Mouse (Mus musculus) lung, postnatal 14 days (tissue): Measurements from ENCODE around the gene Utp6.

Source experiments
- DNase-seq: peaks from one replicate; pipeline ENCODE4 v3.0.0; 2021

Utp6 gene

DNA sequence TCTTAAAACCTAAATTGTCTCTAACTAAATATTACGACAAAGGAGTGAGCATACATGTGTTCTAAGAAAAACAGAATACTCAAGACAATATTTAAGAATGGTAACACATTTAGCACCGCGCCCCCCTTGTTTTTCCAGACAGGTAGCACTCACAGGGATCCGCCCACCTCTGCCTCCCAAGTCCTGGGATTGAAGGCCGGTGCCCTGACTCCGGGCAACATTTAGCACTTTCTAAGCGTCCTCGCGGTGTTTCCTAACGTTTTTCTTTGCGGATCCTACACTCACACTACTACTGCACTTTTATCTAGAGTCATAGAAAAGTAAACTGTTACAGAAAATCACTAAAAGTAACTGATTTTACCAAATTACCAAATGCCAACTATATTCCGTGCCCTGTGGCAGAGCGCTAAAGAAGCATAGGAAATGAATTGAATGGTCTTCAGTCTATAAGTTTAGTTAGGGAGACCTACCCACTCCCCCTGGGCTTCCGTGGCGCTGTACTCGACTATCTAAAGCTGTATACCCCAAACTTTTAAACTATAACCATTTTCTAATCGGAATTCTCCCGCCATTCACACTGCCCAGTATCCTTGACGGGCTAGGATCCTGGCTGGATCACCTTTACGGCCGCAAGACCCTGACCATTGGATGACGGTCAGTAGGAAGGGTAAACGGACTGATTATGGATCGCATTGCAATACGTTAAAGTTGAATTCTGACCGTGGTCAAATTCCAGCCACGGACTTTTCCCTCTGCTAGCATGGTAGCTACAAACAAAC, 655 bp downstream of the Utp6 start:
- DNase-seq = no peak

DNA sequence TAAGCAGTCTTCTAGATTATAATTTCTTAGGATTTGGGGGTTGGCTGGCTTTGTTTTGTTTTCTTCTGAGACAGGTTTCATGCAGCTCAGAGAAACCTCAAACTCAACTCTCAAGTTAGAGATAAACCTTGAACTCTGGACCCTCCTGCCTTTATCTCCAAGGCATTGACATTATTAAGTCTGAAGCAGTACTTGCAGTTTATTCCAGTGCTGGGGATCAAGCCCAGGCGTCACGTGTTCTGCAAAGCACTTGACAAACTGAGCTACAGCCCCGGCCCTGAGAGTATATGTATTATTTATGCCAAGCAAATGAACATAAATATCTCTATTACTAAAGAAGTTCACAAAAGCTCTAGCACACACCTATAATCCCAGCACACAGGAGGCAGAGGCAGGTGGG, 14.9 kb downstream of the Utp6 start:
- DNase-seq = no peak

DNA sequence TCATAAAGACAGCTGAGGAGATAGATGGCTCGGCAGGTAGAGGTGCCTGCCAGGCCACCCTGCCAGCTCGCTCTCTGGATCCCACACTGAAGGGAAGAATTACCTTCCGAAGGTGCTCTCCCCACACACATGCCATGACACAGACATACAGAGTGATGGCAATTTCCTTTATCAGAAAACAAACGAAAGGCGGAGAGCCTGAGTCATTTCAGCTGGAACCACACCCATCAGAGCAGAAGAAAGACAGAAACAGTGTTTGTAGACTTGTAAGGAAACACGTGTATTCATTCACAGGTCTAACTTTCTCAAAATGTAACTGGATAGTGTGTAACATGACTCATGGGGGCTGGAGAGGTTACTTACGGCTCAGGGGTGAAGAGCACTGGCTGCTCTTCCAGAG, 18.6 kb downstream of the Utp6 start:
- no peak for DNase-seq

DNA sequence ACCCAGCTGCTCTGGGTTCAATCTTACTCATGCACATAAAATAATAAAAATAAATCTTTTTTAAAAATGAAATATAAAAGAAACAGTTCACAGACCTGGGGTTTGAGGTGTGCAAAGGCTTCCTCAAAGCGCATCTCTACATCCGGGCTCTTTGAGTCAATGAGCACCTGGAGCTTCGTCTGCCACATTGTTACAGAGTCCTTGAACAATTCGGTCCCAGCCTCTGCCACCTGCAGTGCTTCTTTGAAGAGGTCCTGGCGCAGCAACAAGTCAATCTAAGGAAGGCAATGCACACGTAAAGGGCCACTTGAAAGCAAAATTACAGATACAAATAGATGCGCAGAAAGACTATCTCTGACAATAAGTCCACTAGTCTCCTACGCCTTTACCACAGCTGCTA, 19.1 kb downstream of the Utp6 start:
- DNase-seq = no peak

DNA sequence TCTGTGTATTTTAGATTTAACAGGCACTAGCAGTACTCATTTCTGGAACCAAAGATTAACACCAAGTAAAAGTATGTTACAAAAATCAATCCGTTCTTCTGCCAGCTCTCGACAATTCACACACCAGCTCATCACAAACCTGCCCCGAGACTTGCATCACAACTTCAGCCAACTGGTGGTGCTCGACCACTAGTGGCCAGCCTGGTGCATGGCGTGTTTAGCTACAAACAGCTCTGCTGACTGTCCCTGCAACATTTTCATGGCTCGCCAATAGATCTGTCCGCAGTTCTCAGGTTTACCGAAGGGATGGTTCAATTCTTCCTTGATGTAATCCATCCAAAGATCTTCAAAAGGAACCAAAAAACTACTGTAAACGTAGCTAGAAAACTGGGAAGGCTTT, 26.4 kb downstream of the Utp6 start:
- no peak for DNase-seq

DNA sequence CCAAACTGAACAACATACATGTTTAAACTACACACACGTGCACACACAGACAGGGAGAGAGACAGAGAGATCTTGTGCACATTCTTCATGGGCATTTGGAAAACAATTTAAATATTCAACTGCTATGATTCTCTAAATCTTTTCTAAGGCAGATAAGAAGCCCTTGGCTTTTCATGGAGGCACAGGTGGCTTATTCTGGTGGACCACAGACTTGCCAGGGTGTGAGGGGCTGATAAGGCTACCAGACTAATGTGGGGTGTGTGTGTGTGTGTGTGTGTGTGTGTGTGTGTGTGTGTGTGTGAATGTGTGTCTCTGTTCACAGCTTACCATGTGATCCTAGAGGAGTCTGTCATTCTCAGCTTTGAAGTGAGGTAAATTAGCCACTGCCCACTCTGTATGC, 39.4 kb downstream of the Utp6 start:
- DNase-seq = no peak

DNA sequence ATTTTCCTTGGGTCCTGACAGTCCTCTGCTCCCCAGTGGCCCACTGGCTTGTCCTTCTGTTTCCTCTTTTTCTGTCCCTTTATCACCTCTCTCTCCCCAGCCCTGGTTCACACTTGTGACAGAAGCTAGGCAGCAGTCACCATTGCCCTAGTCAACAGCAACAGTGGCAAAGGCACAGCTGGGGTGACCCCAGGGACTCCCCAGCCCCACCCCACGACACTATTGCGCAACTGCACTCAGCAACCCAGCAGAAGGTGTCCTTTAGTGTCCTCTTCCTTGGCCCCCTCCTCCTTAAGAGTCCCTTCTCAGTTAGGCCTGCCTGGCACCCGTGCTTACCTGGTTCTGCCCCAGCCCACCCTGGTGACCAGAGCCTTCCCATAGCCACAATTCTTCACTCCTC, 40.0 kb downstream of the Utp6 start:
- DNase-seq = no peak

DNA sequence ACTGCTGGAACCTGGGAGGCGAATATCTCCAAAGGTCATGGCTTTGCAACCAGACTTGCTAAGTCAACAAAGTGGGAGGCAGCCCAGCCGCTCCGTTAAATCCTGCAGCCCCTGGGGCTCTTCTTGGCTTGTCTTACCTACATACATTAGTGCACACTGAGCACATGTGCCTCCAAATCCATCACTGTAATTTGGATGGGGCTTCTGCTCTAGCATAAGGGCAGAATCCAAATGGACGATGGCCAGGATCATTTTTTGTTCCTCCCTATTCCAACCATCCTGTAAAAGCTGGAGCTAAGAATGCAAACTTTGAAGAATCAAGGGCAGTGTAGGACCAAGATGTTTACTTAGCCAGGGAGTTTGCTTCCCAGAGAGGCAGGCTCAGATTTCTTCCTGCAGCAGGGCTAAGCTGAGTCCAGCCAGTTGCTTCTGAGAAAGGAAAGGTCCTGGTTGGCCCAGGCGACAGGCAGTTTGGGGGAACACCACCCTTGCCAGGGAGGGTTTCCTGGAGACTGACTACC, 41.6 kb downstream of the Utp6 start:
- DNase-seq = no peak

DNA sequence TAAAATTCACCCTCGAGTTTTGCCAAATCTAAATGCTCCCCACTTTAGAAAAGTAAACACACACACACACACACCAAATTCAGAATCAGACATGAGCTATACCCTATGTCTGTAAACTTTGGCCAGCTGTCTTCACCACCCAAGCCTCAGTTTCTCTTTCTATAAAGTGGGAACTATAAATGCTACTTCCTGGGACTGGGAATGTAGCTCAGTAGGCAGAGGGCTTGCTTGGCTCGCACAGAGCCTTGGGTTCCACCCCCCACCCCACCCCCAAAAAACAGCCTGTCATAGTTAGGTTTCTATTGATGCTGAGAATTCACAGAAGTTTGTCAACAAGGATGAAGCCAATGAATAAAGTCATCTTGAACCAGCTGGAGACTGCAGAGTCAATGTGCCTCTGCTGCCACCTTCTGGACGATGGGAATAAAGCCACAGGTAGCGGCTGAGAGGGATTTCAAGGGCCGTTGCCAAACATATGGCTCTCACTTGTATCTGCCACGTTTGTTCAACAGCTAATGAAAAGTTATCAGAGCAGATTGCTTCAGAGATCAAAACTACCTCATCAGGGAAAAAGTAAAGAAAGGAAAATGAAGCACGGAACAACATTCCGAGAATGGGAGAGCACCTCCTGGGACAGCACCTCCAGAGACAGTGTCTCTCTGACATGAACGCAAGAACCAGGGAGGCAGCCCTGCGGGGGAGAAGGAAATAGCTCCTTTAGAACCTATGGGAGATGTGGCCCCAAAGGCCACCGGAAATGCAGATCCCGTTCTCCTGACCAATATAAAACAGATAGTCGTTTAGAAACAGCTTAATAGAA, 42.3 kb downstream of the Utp6 start:
- peak; percentile 90 for DNase-seq

DNA sequence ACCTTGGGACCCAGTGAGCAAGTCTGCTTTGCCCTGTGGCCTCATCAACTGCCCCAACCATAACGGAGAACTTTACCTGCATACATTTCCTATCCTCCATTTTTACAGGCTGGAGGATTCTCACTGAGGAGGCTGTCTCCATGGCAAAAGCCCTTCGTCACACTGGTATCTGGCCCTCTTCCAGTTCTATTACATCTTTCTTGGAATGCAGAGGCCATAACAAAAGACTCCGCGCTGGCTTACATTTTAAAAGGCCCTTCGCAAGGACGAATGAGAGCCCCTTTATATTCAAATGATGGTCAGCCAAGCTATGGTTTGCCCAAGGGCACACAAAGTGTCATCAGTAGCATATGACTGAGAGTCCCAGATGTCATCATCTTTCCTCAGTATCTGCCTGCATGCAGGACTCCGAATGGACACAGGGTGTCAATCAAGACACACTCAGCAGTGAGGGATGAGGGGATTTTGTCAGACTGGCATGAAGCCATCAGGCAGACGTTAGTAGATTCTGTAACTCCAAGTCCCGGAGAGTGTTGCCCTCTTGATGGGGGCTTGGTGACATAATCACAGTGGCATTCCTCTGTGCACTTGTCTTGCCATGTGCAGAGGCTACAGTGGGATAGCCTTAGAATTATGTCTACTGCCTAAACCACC, 46.4 kb downstream of the Utp6 start:
- DNase-seq = no peak

DNA sequence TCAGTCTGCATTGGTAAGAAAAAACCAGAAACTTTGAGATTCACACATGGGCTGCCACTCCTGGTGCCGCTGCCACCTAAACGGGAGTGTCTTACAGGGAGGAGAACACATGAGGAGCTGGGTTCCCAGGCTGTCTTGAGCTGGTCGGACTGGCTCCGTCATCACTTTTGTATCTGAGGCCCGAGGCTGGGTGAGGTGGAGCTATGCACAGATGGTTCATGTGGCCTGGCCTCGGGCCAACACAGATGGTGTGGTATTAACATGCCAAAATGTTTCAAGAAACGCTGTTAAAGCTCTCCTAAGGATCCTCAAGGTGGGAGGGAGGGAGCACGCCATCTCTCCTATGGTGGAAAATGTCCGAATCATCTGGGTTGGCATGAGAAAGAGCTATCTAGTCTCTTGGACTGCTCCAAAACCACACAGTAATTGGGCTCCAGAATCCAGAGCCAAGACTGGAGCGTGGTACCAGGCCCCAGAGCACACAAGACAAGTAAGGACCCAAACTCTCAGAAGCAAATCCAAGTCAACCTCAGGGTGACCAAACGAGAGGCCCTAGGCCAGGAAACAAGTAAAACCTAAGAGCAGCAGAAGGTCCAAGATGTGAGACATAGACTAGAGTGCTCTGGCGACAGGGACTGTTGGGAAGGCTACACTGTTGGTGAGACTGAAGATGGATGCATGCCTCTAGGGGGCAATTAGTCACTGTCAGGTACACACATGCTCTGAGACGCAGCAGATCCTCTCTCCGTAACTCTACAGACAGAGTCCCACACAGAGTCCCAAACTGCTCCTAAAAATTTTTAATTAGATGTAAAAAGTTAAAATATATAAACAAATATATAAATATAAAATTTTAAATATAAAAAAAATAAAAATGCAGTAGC, 53.3 kb downstream of the Utp6 start:
- DNase-seq = peak; percentile 35

DNA sequence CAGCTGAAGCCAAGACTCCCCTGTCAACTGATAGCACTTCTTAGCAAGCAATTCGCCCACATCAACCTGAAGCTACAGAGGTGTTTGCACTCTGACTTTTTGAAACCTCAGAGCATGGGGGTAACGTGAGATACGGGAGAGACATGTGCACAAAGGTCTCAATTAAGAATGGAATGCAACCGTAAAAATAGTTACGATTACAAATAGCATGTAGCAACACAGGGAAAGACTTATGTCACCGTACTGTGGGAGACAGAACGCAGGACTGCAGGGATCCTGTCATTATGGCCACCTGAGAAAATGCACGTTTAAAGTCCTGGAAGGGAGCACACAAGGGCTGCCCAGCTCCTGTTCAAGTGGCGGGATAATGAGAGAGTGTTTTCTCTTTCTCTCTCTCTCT, 55.3 kb downstream of the Utp6 start:
- DNase-seq = no peak

DNA sequence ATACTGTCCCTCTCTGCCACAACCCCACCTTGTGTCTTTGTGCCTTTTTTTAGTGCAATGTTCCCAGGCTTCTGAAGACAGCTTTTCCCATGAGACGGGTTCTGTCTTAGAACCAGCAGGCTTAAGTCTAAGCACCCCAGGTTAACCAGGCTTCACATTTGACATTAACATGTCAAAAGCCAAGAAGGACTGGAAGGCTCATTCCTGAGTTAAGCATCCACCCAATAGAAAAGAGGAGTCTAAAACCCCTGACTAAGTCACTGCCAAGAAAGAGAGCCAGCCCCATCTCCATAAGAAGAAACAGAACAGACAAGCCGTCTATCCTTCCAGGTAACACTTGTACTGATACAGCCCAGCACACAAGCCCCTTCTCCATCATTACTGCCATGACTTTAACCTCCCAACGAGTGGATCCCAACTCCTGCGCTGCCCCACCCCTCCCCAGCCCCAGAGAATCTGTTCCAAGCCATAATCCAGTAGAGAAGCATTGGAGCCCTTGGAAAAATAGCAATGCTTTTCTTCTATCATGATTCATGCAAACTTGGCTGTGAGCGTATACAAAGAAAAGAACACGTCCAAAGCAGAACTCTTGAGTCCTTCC, 59.2 kb downstream of the Utp6 start:
- no peak for DNase-seq

DNA sequence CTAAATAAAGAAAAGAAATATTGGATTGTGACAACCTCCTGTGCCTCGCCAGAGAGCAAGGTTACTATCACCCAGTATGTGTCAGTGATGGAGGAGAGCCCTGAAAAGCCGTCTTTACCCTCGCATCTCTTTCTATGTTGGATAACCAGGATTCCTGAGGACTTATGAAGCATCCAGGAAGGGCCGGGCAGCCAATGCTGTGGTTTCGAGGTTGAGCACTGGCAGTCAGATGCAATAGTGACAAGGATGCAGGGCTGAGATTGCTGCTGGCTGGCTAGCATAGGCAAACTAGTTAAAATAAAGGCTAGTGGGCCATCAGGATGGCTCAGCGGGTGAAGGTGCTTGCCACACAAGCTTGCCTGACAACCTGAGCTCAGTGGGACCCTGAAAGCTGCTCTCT, 61.0 kb downstream of the Utp6 start:
- DNase-seq = no peak

DNA sequence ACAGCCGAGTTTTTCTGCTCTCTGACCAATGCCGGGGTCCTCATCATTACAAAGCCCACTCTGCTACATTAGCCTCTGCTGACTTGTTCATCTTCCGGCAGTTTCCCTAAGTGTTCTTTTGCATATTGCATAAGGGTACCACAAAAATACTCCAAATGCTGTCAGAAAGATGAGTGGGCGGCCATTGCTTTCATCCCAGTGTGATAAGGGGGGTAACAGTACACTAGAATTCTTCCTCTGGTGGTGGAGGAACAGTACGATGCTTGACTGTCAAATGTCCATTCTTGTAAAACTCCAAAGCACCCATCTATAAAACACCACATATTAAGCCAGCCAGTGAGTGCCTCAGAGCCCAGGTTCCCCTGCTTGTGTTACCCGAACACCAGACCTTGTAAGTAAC, 69.9 kb downstream of the Utp6 start:
- no peak for DNase-seq

DNA sequence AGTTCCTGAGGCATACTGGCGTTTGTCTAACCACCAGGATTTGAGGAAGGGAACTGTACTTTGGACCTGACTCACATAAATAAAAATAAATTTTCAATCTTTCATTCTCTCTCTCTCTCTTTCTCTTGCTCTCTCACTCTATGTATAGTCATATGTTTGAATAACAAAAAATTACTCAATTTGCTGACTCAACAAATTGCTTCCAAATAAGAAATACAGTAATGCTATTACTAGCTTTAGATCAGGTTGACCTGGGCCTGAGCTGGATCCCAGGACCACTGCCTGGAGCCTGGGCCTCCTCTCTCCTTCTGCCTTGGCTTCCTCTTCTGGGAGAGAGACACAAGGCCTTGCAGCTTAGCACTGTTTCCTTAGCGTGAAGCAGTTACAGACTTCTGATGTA, 71.4 kb downstream of the Utp6 start:
- DNase-seq = no peak

DNA sequence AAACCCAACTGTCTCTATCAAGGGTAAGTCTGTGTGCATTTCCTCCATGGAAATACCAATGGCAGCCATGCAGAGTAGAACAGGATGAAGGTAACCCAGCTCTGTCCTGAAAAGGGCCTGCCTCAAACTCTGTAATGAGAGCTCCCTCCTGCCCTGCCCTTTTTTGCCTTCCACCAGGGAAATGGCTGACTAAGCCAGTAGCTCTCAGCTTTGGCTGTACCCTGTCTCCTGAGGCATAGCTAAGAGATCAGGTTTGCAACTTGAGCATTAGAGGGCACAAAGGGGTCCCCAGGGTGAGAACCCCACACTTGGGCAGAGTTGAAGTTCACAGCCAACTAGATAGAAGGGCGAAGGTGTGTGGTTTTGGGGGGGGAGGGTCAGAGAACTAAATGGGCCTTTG, 75.2 kb downstream of the Utp6 start:
- no peak for DNase-seq

DNA sequence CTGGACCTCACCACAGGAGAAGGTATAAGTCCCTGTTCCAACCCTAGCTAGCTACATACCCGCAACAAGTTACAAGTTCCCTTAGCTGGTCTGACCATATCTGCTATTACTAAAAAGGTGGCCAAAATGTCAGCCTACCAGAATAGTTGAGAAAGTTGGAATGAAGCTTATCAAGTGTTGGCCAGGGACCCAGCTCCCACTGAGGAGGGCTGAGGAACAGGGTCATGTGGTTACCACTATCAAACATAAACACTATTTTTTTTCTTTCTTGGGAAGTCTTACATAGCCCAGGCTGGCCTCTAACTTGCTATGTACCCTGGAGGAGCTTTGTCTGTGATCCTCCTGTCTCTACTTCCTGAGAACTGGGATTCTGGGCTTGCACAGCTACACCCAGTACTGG, 75.8 kb downstream of the Utp6 start:
- no peak for DNase-seq

DNA sequence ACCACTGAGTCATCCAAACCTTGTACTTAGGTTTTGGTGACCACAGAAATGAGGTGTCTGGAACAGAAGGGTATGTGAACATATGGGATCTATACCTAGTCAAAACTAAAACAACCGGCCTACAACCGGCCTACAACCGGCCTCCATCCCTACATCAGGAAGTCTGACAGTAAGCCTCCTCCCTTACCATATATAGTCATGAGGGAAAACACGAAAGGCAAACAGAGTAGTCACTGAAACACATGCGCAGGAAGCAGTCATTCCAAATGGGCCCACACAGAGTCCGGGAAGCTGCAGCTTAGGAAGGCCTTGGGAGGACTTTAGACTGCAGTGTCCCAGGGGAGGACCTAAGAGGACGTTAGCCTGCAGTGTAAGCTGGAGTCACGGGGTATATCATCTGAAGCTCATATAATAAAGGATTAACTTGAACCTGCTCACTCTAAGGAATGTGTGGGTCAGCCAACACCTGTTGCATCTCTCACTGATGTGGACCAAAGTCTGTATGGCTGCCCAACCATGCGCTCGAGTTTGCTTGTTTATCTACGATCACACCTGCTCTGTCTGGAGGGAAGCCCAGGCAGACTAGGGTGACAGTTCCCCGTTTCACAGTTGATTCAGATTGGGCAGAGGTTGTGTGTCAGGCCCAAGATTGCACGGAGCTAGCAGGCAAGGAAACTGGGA, 76.3 kb downstream of the Utp6 start:
- no peak for DNase-seq

DNA sequence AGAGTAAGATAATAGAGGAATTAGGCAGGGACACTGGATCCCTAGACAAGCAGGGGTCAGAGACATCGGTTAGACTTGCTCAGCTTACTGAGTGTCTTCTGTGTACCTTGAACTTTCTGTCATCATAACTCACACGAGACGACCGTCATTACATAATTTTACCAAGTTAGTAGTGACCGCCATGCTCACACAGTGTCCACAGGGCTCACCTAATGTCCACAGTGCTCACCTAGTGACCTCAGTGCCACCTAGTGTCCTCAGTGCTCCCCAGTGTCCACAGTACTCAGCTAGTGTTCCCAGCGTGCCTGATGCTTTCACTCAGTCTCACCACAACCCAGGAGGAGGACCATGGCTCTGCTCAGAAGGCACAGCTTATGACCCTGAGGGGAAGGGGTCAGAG, 77.4 kb downstream of the Utp6 start:
- DNase-seq = no peak
